Mouse (Mus musculus) kidney, adult 2 months (tissue): ENCODE results near the gene Tra2a.

ENCODE experiments used
- CTCF ChIP-seq: fragments of 200-500 bp; conservative IDR thresholded peaks from 2 replicates; pipeline ENCODE4 v1.5.1; 2011; ENCODE audit warnings: low read depth, mild to moderate bottlenecking, control low read depth, low read length, moderate library complexity, mixed read lengths; ENCODE audit not compliant: insufficient read depth, insufficient read length
- POLR2A ChIP-seq: fragments of 200-500 bp; IDR thresholded peaks from one replicate; pipeline ENCODE4 v1.6.1; 2011; ENCODE audit warnings: low read depth, low read length, control low read depth

- TF ChIP-seq CTCF (no peak), POLR2A (no peak)
Observed at GRCm38 (mm10) chr6:49298286-49298685, 34.5 kb upstream of the Tra2a start.
